Mouse (Mus musculus) heart, embryonic 12.5 days (tissue): ENCODE results near the gene Cryl1. TPM values are rescaled to one million over a fixed set of nuclear protein-coding genes. Genes with fewer than 3 reads are reported as not detected.

ENCODE experiments used
- ATAC-seq: fragments of 200-750 bp; cut with Nextera tagmentation; 2 replicates; pipeline ENCODE4 v1.8.0; 2017; ENCODE audit warnings: moderate TSS enrichment, moderate library complexity; ENCODE audit not compliant: insufficient number of reproducible peaks, low FRiP score
- H3K27ac ChIP-seq: fragments of 300-500 bp; sonication (generic); 2 replicates; pipeline ENCODE4 v1.5.1; 2016; ENCODE audit warnings: mild to moderate bottlenecking, moderate library complexity; ENCODE audit not compliant: poor library complexity, severe bottlenecking
- H3K27me3 ChIP-seq: fragments of 300-500 bp; sonication (generic); replicated peaks from 2 replicates; pipeline ENCODE4 v1.6.1; 2016; ENCODE audit warnings: mild to moderate bottlenecking, moderate library complexity
- H3K36me3 ChIP-seq: fragments of 300-500 bp; sonication (generic); 2 replicates; pipeline ENCODE4 v1.6.1; 2016; ENCODE audit warnings: mild to moderate bottlenecking, moderate library complexity
- H3K4me1 ChIP-seq: fragments of 300-500 bp; sonication (generic); replicated peaks from 2 replicates; pipeline ENCODE4 v1.6.1; 2016; ENCODE audit warnings: mild to moderate bottlenecking
- H3K4me2 ChIP-seq: fragments of 300-500 bp; sonication (generic); 2 replicates; pipeline ENCODE4 v1.6.1; 2016; ENCODE audit warnings: mild to moderate bottlenecking, moderate library complexity
- H3K4me3 ChIP-seq: fragments of 300-500 bp; sonication (generic); 2 replicates; pipeline ENCODE4 v1.5.1; 2016; ENCODE audit warnings: mild to moderate bottlenecking
- H3K9ac ChIP-seq: fragments of 300-500 bp; sonication (generic); 2 replicates; pipeline ENCODE4 v1.6.1; 2016; ENCODE audit warnings: mild to moderate bottlenecking, moderate library complexity
- H3K9me3 ChIP-seq: fragments of 300-500 bp; sonication (generic); replicated peaks from 2 replicates; pipeline ENCODE4 v1.6.1; 2016; ENCODE audit warnings: mild to moderate bottlenecking, moderate library complexity
- WGBS: fragments of 180-500 bp; shearing (Covaris S2); methylation state at CpG from one replicate; pipeline ENCODE4 v1.1.7; 2016; 5-methylcytosine and 5-hydroxymethylcytosine counted together
- polyA plus RNA-seq: library from polyadenylated mRNA; unstranded; fragments of >200 nt; fragmentation: Nextera tagmentation; extraction: Ambion mirVana; gene quantifications from 2 replicates; pipeline ENCODE4 v1.2.1, GENCODE M21; 2016

The Cryl1 gene
- polyA plus RNA-seq, 1 experiment from 2014 or later, result 12.1 TPM

DNA sequence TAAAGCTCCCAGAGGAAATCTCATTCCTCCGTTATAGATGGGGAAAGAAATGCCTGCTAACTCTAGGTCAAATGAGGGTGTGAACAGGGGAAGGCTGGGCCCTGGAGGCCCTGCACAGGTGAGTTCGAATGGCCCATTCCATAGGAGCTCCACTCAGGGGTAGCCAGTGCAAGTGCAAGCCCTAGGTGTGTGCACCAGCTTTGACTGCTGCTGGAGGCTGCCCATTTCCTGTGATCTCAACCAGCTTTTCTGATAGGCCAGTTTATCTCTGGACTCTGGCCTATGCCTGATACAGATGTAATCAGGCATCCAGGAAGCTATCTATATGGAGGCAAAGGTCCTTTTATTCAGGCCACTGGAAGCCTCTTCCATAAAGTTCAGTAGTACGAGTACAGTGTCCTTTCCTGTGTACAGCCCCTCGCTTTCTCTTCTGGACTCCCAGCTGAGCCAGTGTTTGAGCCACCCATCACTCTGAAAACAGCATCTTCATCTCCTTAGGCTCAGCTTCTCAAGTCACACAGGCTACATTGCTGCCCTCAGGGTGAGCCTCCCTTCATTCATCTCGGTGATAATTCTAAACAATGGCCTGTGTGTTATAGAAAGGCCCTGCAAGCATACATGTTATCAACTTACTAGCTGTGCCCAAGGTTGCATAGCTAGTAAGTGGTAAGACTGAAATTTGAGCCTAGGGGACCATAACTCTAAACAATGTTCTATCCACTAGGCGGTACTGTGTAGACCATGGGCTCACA lies 167.9 kb downstream of the Cryl1 start:
- Histone ChIP-seq H3K4me2 (no peak overlapping the region), H3K4me3 (no peak overlapping the region), H3K27me3 (no peaks in the 10 kb centered on the region), H3K36me3 (no peaks in the 10 kb centered on the region), H3K27ac (no peak overlapping the region), H3K9ac (no peak overlapping the region), H3K4me1 (peaks cover 7% of the 10 kb centered on the region), H3K9me3 (peaks cover 4% of the 10 kb centered on the region; the same call in 1 of the 2 replicates)
- WGBS, result 57% methylated on average over 6 of the region's 6 CpGs
- ATAC-seq, result no peak

Other genes starting within 250 kb of the Cryl1 start
- gene Ift88, start 25.5 kb upstream of the Cryl1 start, polyA plus RNA-seq, result 5.6 and 8.1 TPM in 2 replicates
- 0.79 and 1.2 TPM in 2 replicates for gene Il17d, start 126.2 kb upstream of the Cryl1 start, polyA plus RNA-seq
- gene Eef1akmt1, start 173.1 kb upstream of the Cryl1 start, polyA plus RNA-seq, result 56.4 and 60.4 TPM in 2 replicates